ENCODE assay signal across 8 mouse cellular contexts in the genomic region with DNA sequence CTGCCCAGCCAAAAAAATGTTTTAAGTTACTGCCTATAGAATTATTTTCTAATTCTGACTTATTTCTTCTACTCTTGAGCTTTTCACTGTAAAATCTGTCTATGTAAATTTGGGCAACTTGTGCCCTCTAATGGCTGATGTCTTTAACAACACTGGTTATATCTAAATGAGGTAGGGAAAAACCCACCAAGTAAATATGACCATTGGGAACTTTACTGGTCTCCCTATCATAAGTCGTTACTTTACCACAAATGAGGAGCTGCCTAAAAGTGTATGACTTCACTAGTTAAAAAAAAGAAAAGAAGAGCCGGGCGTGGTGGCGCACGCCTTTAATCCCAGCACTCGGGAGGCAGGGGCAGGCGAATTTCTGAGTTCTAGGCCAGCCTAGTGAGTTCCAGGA. TPM values are rescaled to one million over a fixed set of nuclear protein-coding genes. Genes with fewer than 3 reads are reported as not detected.
DNase-seq lines count a peak whose midpoint lies in the region; ATAC-seq lines count a peak whose summit lies in the region.

No protein-coding gene starts in this region.

- no peak overlapping the region for H3K27ac ChIP-seq in heart, embryonic 10.5 days
- no peak overlapping the region for H3K27ac ChIP-seq in forebrain, embryonic 12.5 days
- H3K27ac ChIP-seq in liver, embryonic 13.5 days: peak overlapping the region; percentile 47

- 76% methylated on average over 7 of the region's 7 CpGs for WGBS in heart, embryonic 10.5 days
- WGBS in forebrain, embryonic 12.5 days: 80% methylated on average over 7 of the region's 7 CpGs
- WGBS in liver, embryonic 13.5 days (ENCODE audit: insufficient replicate concordance): 40% methylated on average over 7 of the region's 7 CpGs

- H3K4me2 ChIP-seq in forebrain, embryonic 12.5 days: peak overlapping the region; percentile 49
- peak overlapping the region; percentile 62 for H3K4me2 ChIP-seq in liver, embryonic 13.5 days

- H3K4me1 ChIP-seq in heart, embryonic 10.5 days: peaks cover 20% of the 10 kb centered on the region
- peaks cover 51% of the 10 kb centered on the region for H3K4me1 ChIP-seq in forebrain, embryonic 12.5 days
- H3K4me1 ChIP-seq in liver, embryonic 13.5 days (replicated peaks): peaks cover 65% of the 10 kb centered on the region

- no peak overlapping the region for H3K9ac ChIP-seq in forebrain, embryonic 12.5 days
- peak overlapping the region; percentile 100 for H3K9ac ChIP-seq in liver, embryonic 13.5 days

- peaks cover 47% of the 10 kb centered on the region for H3K36me3 ChIP-seq in heart, embryonic 10.5 days
- peaks cover 45% of the 10 kb centered on the region for H3K36me3 ChIP-seq in forebrain, embryonic 12.5 days (replicated peaks)
- H3K36me3 ChIP-seq in liver, embryonic 13.5 days: peaks cover 51% of the 10 kb centered on the region

- H3K27me3 ChIP-seq in heart, embryonic 10.5 days (ENCODE audit: insufficient read depth, poor library complexity, severe bottlenecking): no peaks in the 10 kb centered on the region
- no peaks in the 10 kb centered on the region for H3K27me3 ChIP-seq in forebrain, embryonic 12.5 days
- no peaks in the 10 kb centered on the region for H3K27me3 ChIP-seq in liver, embryonic 13.5 days

- DNase-seq in heart, embryonic 10.5 days (ENCODE audit: low spot score): no peak
- DNase-seq in heart, adult 9 months (ENCODE audit: low spot score in 2 of 2): no peak
- peak; percentile 50 for DNase-seq in ES-CJ7 (ENCODE audit: low read depth, low spot score)
- no peak for DNase-seq in liver, embryonic 13.5 days
- DNase-seq in left cerebral cortex, postnatal 25 days (ENCODE audit: low spot score in 2 of 2): no peak
- no peak for DNase-seq in thymus, postnatal 14 days
- DNase-seq in right cerebral cortex, adult 18-20 months: no peak

- no peaks in the 10 kb centered on the region for H3K9me3 ChIP-seq in heart, embryonic 10.5 days
- no peaks in the 10 kb centered on the region for H3K9me3 ChIP-seq in forebrain, embryonic 12.5 days
- H3K9me3 ChIP-seq in liver, embryonic 13.5 days (replicated peaks): no peaks in the 10 kb centered on the region

- peak overlapping the region; percentile 95 for H3K4me3 ChIP-seq in heart, embryonic 10.5 days
- peak overlapping the region; percentile 91 for H3K4me3 ChIP-seq in forebrain, embryonic 12.5 days (replicated peaks)
- H3K4me3 ChIP-seq in liver, embryonic 13.5 days (replicated peaks): peak overlapping the region; percentile 98

- ATAC-seq in forebrain, embryonic 12.5 days (ENCODE audit: low FRiP score): no peak
- no peak for ATAC-seq in liver, embryonic 13.5 days (ENCODE audit: low read depth)

- intact Hi-C loops in left cerebral cortex, postnatal 25 days (cut with DNase I): loop anchor here (5.0 kb wide), 1 partner anchor 34 kb away; no protein-coding TSS in a partner anchor

RNA-seq across cellular contexts. Expression of gene H3f3a, which starts 2.8 kb away (rescaled TPM):
- 1,530 and 1,842 TPM in 2 replicates for polyA plus RNA-seq in heart, embryonic 10.5 days (2016; fragmentation: Nextera tagmentation; extraction: Ambion mirVana)
- 3,507 and 3,679 TPM in 2 replicates for polyA plus RNA-seq in forebrain, embryonic 12.5 days (2016; fragmentation: Nextera tagmentation; extraction: Ambion mirVana)
- 2,174 and 2,523 TPM in 2 replicates for polyA plus RNA-seq in liver, embryonic 13.5 days (2015; fragmentation: Nextera tagmentation; extraction: Ambion mirVana)
- 100 to 1,000 TPM; 301 to 318 TPM for total RNA-seq in left cerebral cortex, postnatal 25 days (2021)

RNA-seq across cellular contexts. Expression of gene Sde2, which starts 40.0 kb away (rescaled TPM):
- polyA plus RNA-seq in heart, embryonic 10.5 days (2016; fragmentation: Nextera tagmentation; extraction: Ambion mirVana): 32.3 and 39.8 TPM in 2 replicates
- 39.0 and 39.1 TPM in 2 replicates for polyA plus RNA-seq in forebrain, embryonic 12.5 days (2016; fragmentation: Nextera tagmentation; extraction: Ambion mirVana)
- 25.1 and 29.7 TPM in 2 replicates for polyA plus RNA-seq in liver, embryonic 13.5 days (2015; fragmentation: Nextera tagmentation; extraction: Ambion mirVana)
- total RNA-seq in left cerebral cortex, postnatal 25 days (2021): 10 to 100 TPM; 18.8 to 21.0 TPM
